Mouse (Mus musculus): ENCODE measurements at regions not wholly inside any gene's neighbourhood (a gene's known extent, or its start where the extent isn't known, plus 50 kb on each side); places are given as distances from the start of the nearest gene placed in this dataset.
A peak's percentile ranks its signal among the peaks of the same experiment; 100 is the strongest.

GRCm38 (mm10) chr13:31147323-31147722 is 173.3 kb downstream of the Gm5447 start:
- WGBS: 46% methylated on average over 1 of the region's 1 CpGs
- ATAC-seq (ENCODE audit: insufficient read depth, low FRiP score): no peak
- no peaks in the 10 kb centered on the region for H3K9me3 ChIP-seq (replicated peaks; ENCODE audit: control insufficient read depth, low read length)

GRCm38 (mm10) chr13:31154066-31154465 is 180.1 kb downstream of the Gm5447 start:
- Histone ChIP-seq H3K9ac (ENCODE audit: low read length) (no peak overlapping the region), H3K4me1 (ENCODE audit: control insufficient read depth, insufficient read depth, low read length) (no peaks in the 10 kb centered on the region), H3K36me3 (ENCODE audit: control insufficient read depth, insufficient read depth, low read length) (no peaks in the 10 kb centered on the region), H3K27me3 (ENCODE audit: control insufficient read depth, insufficient read depth, low read length) (no peaks in the 10 kb centered on the region), H3K27ac (ENCODE audit: low read length) (no peak overlapping the region), H3K4me2 (ENCODE audit: low read depth, low read length) (no peak overlapping the region), H3K9me3 (replicated peaks; ENCODE audit: control insufficient read depth, low read length) (no peaks in the 10 kb centered on the region), H3K4me3 (replicated peaks; ENCODE audit: low read length) (no peak overlapping the region)
- ATAC-seq (ENCODE audit: insufficient read depth, low FRiP score): no peak
- WGBS: 65% methylated on average over 3 of the region's 3 CpGs

More at GRCm38 (mm10) chr13:31147323-31147722, 173.3 kb downstream of the Gm5447 start:
- Histone ChIP-seq H3K27me3 (ENCODE audit: control insufficient read depth, insufficient read depth, low read length) (no peaks in the 10 kb centered on the region), H3K4me2 (ENCODE audit: low read depth, low read length) (no peak overlapping the region), H3K27ac (ENCODE audit: low read length) (no peak overlapping the region), H3K4me3 (replicated peaks; ENCODE audit: low read length) (no peak overlapping the region), H3K9ac (ENCODE audit: low read length) (no peak overlapping the region), H3K36me3 (ENCODE audit: control insufficient read depth, insufficient read depth, low read length) (no peaks in the 10 kb centered on the region), H3K4me1 (ENCODE audit: control insufficient read depth, insufficient read depth, low read length) (no peaks in the 10 kb centered on the region)

GRCm38 (mm10) chr13:31163878-31164495 is 190.0 kb downstream of the Gm5447 start:
- H3K9ac ChIP-seq (ENCODE audit: low read length): no peak overlapping the region
- H3K36me3 ChIP-seq (ENCODE audit: control insufficient read depth, insufficient read depth, low read length): no peaks in the 10 kb centered on the region
- H3K4me1 ChIP-seq (ENCODE audit: control insufficient read depth, insufficient read depth, low read length): no peaks in the 10 kb centered on the region
- H3K4me2 ChIP-seq (ENCODE audit: low read depth, low read length): no peak overlapping the region
- no peaks in the 10 kb centered on the region for H3K27me3 ChIP-seq (ENCODE audit: control insufficient read depth, insufficient read depth, low read length)
- H3K4me3 ChIP-seq (replicated peaks; ENCODE audit: low read length): no peak overlapping the region
- 74% methylated on average over 6 of the region's 6 CpGs for WGBS
- ATAC-seq (ENCODE audit: insufficient read depth, low FRiP score): no peak
- no peak overlapping the region for H3K27ac ChIP-seq (ENCODE audit: low read length)
- no peaks in the 10 kb centered on the region for H3K9me3 ChIP-seq (replicated peaks; ENCODE audit: control insufficient read depth, low read length)

- ATAC-seq (ENCODE audit: insufficient read depth, low FRiP score): no peak
- Histone ChIP-seq H3K9ac (ENCODE audit: low read length) (no peak overlapping the region), H3K36me3 (ENCODE audit: control insufficient read depth, insufficient read depth, low read length) (no peaks in the 10 kb centered on the region), H3K4me3 (replicated peaks; ENCODE audit: low read length) (no peak overlapping the region), H3K4me1 (ENCODE audit: control insufficient read depth, insufficient read depth, low read length) (no peaks in the 10 kb centered on the region), H3K27ac (ENCODE audit: low read length) (no peak overlapping the region), H3K4me2 (ENCODE audit: low read depth, low read length) (no peak overlapping the region), H3K9me3 (replicated peaks; ENCODE audit: control insufficient read depth, low read length) (no peaks in the 10 kb centered on the region), H3K27me3 (ENCODE audit: control insufficient read depth, insufficient read depth, low read length) (no peaks in the 10 kb centered on the region)
- WGBS: 43% methylated on average over 5 of the region's 5 CpGs
These were observed 192.3 kb downstream of the Gm5447 start for GRCm38 (mm10) chr13:31166286-31166685.

- no peaks in the 10 kb centered on the region for H3K36me3 ChIP-seq (ENCODE audit: control insufficient read depth, insufficient read depth, low read length)
- ATAC-seq (ENCODE audit: insufficient read depth, low FRiP score): no peak
- peaks cover 3% of the 10 kb centered on the region; the same call in 1 of the 2 replicates for H3K4me1 ChIP-seq (ENCODE audit: control insufficient read depth, insufficient read depth, low read length)
- H3K4me2 ChIP-seq (ENCODE audit: low read depth, low read length): no peak overlapping the region
- no peak overlapping the region for H3K4me3 ChIP-seq (replicated peaks; ENCODE audit: low read length)
- 72% methylated on average over 2 of the region's 2 CpGs for WGBS
- H3K27ac ChIP-seq (ENCODE audit: low read length): no peak overlapping the region
- H3K27me3 ChIP-seq (ENCODE audit: control insufficient read depth, insufficient read depth, low read length): no peaks in the 10 kb centered on the region
- no peak overlapping the region for H3K9ac ChIP-seq (ENCODE audit: low read length)
- H3K9me3 ChIP-seq (replicated peaks; ENCODE audit: control insufficient read depth, low read length): no peaks in the 10 kb centered on the region
These were observed 194.8 kb downstream of the Gm5447 start for GRCm38 (mm10) chr13:31168854-31169253.

- Histone ChIP-seq H3K9ac (ENCODE audit: low read length) (no peak overlapping the region), H3K27ac (ENCODE audit: low read length) (peak overlapping the region; percentile 65; the same call in 1 of the 2 replicates), H3K4me2 (ENCODE audit: low read depth, low read length) (no peak overlapping the region), H3K4me3 (replicated peaks; ENCODE audit: low read length) (no peak overlapping the region), H3K9me3 (replicated peaks; ENCODE audit: control insufficient read depth, low read length) (no peaks in the 10 kb centered on the region), H3K36me3 (ENCODE audit: control insufficient read depth, insufficient read depth, low read length) (no peaks in the 10 kb centered on the region), H3K27me3 (ENCODE audit: control insufficient read depth, insufficient read depth, low read length) (no peaks in the 10 kb centered on the region), H3K4me1 (ENCODE audit: control insufficient read depth, insufficient read depth, low read length) (peaks cover 3% of the 10 kb centered on the region; the same call in 1 of the 2 replicates)
- WGBS: 63% methylated on average over 2 of the region's 2 CpGs
- ATAC-seq (ENCODE audit: insufficient read depth, low FRiP score): no peak
These were observed 197.7 kb downstream of the Gm5447 start for GRCm38 (mm10) chr13:31171751-31172150.

GRCm38 (mm10) chr13:31172580-31172979 is 198.6 kb downstream of the Gm5447 start:
- ATAC-seq (ENCODE audit: insufficient read depth, low FRiP score): peak; percentile 94
- Histone ChIP-seq H3K4me2 (ENCODE audit: low read depth, low read length) (no peak overlapping the region), H3K27me3 (ENCODE audit: control insufficient read depth, insufficient read depth, low read length) (no peaks in the 10 kb centered on the region), H3K4me1 (ENCODE audit: control insufficient read depth, insufficient read depth, low read length) (peaks cover 3% of the 10 kb centered on the region; the same call in 1 of the 2 replicates), H3K9me3 (replicated peaks; ENCODE audit: control insufficient read depth, low read length) (no peaks in the 10 kb centered on the region), H3K9ac (ENCODE audit: low read length) (no peak overlapping the region), H3K27ac (ENCODE audit: low read length) (no peak overlapping the region), H3K36me3 (ENCODE audit: control insufficient read depth, insufficient read depth, low read length) (no peaks in the 10 kb centered on the region), H3K4me3 (replicated peaks; ENCODE audit: low read length) (no peak overlapping the region)
- 67% methylated on average over 5 of the region's 5 CpGs for WGBS

GRCm38 (mm10) chr13:31177999-31178783 is 204.2 kb downstream of the Gm5447 start:
- H3K4me2 ChIP-seq (ENCODE audit: low read depth, low read length): no peak overlapping the region
- no peak for ATAC-seq (ENCODE audit: insufficient read depth, low FRiP score)
- H3K27me3 ChIP-seq (ENCODE audit: control insufficient read depth, insufficient read depth, low read length): no peaks in the 10 kb centered on the region
- 63% methylated on average over 5 of the region's 5 CpGs for WGBS
- H3K9me3 ChIP-seq (replicated peaks; ENCODE audit: control insufficient read depth, low read length): no peaks in the 10 kb centered on the region
- H3K4me3 ChIP-seq (replicated peaks; ENCODE audit: low read length): no peak overlapping the region
- peaks cover 10% of the 10 kb centered on the region; the same call in 1 of the 2 replicates for H3K4me1 ChIP-seq (ENCODE audit: control insufficient read depth, insufficient read depth, low read length)
- no peaks in the 10 kb centered on the region for H3K36me3 ChIP-seq (ENCODE audit: control insufficient read depth, insufficient read depth, low read length)
- peak overlapping the region; percentile 11; the same call in 1 of the 2 replicates for H3K27ac ChIP-seq (ENCODE audit: low read length)
- no peak overlapping the region for H3K9ac ChIP-seq (ENCODE audit: low read length)

- Histone ChIP-seq H3K27me3 (ENCODE audit: control insufficient read depth, insufficient read depth, low read length) (no peaks in the 10 kb centered on the region), H3K27ac (ENCODE audit: low read length) (peak overlapping the region; percentile 3; the same call in 1 of the 2 replicates), H3K4me3 (replicated peaks; ENCODE audit: low read length) (no peak overlapping the region), H3K9ac (ENCODE audit: low read length) (peak overlapping the region; percentile 28; the same call in 1 of the 2 replicates), H3K36me3 (ENCODE audit: control insufficient read depth, insufficient read depth, low read length) (no peaks in the 10 kb centered on the region), H3K4me2 (ENCODE audit: low read depth, low read length) (no peak overlapping the region), H3K9me3 (replicated peaks; ENCODE audit: control insufficient read depth, low read length) (no peaks in the 10 kb centered on the region), H3K4me1 (ENCODE audit: control insufficient read depth, insufficient read depth, low read length) (peaks cover 10% of the 10 kb centered on the region; the same call in 1 of the 2 replicates)
- no peak for ATAC-seq (ENCODE audit: insufficient read depth, low FRiP score)
- WGBS: 79% methylated on average over 3 of the region's 3 CpGs
These were observed 205.0 kb downstream of the Gm5447 start for GRCm38 (mm10) chr13:31178964-31179363.

All from stomach, embryonic 16.5 days (tissue).